19 mouse cellular contexts compared by ENCODE assay signal in genomic region chr11:8479858-8480257, GRCm38 (mm10).
DNase-seq lines count a peak whose midpoint lies in the region; TF ChIP-seq lines count a peak whose summit lies in the region.
"Had no signal": no experiment of that assay in that cellular context is flagged by ENCODE, and none has a peak within 500 bp of the region (broad histone marks: within the 10 kb centered on the region; RNA-seq: fewer than 3 reads in every experiment).

No protein-coding gene starts in this region.

- H3K27me3 ChIP-seq in limb, embryonic 10.5 days (ENCODE audit: low read depth, poor library complexity, severe bottlenecking): no peaks in the 10 kb centered on the region
- H3K27me3 ChIP-seq: Patski had no signal

- 82% methylated on average over 2 of the region's 2 CpGs for WGBS in limb, embryonic 10.5 days

- H3K36me3 ChIP-seq in limb, embryonic 10.5 days: peaks cover 78% of the 10 kb centered on the region
- H3K36me3 ChIP-seq: G1E had no signal

- no peaks in the 10 kb centered on the region for H3K4me1 ChIP-seq in limb, embryonic 10.5 days

- no peaks in the 10 kb centered on the region for H3K9me3 ChIP-seq in limb, embryonic 10.5 days (replicated peaks)

- no peak for TF ChIP-seq CTCF in gastrocnemius, adult 2 months (IDR thresholded peaks at IDR 0.05)

- intact Hi-C loops in gastrocnemius, adult 2 months (cut with DNase I): no loop called here

- peak overlapping the region; percentile 43 for H3K27ac ChIP-seq in gastrocnemius, adult 2 months
- no peak overlapping the region for H3K27ac ChIP-seq in limb, embryonic 10.5 days

- H3K4me3 ChIP-seq in gastrocnemius, adult 2 months: no peak overlapping the region
- no peak overlapping the region for H3K4me3 ChIP-seq in limb, embryonic 10.5 days

- DNase-seq in gastrocnemius, adult 2 months: no peak
- DNase-seq in gastrocnemius, postnatal 25 days: no peak
- peak; percentile 97 for DNase-seq in fat pad, adult 2 months (ENCODE audit: extremely low read depth, low read depth, low spot score)
- DNase-seq in gonadal fat pad, adult 2 months (ENCODE audit: low read depth): peak; percentile 90
- peak; percentile 28 for DNase-seq in limb, embryonic 10.5 days (ENCODE audit: low spot score)
- no peak for DNase-seq in retina, embryonic 14.5 days (ENCODE audit: low spot score)
- no peak for DNase-seq in cerebellum, postnatal 25 days
- DNase-seq in testis, postnatal 14 days (ENCODE audit: low spot score): no peak
- DNase-seq: adrenal gland, adult 2 months; adrenal gland, adult 8-10 months; adrenal gland, postnatal 10 days; adrenal gland, postnatal 14 days; adrenal gland, postnatal 25 days; adrenal gland, postnatal 36 days; B cell, adult 2 months; cerebellum, adult 11 months; cerebellum, adult 11-12 months had no signal

Comparison
In these comparisons a context has a peak if more than half of its experiments do, and no peak if none do; other contexts are left out.
1. DNase-seq: peak in fat pad, adult 2 months (single experiment), gonadal fat pad, adult 2 months (single experiment) and limb, embryonic 10.5 days (single experiment); none in gastrocnemius, adult 2 months (single experiment), gastrocnemius, postnatal 25 days (single experiment), retina, embryonic 14.5 days (single experiment), cerebellum, postnatal 25 days (0 of 2) and testis, postnatal 14 days (single experiment).